Mouse (Mus musculus) heart, embryonic 14.5 days (tissue): ENCODE measurements around the gene Piga. TPM values are rescaled to one million over a fixed set of nuclear protein-coding genes. Genes with fewer than 3 reads are reported as not detected.
A peak's percentile ranks its signal among the peaks of the same experiment; 100 is the strongest.

ENCODE experiments used
- ATAC-seq: fragments of 200-750 bp; cut with Nextera tagmentation; 2 replicates; pipeline ENCODE4 v1.8.0; 2017; ENCODE audit warnings: low read depth, moderate TSS enrichment; ENCODE audit not compliant: insufficient number of reproducible peaks, insufficient read depth, low FRiP score
- H3K27ac ChIP-seq, 2 experiments: fragments of 200-500 bp in 1 of 2; fragments of 300-500 bp in 1 of 2; sonication (generic) in 1 of 2; replicated peaks in 1 of 2; 2 replicates each; pipeline ENCODE4 v1.5.1; 2012 to 2014; ENCODE audit warnings: low read depth in 2 of 2, low read length in 2 of 2, control low read depth in 1 of 2, mild to moderate bottlenecking in 1 of 2, mixed read lengths in 1 of 2; ENCODE audit not compliant: control insufficient read depth in 1 of 2, insufficient read depth in 1 of 2
- H3K27me3 ChIP-seq: fragments of 300-500 bp; sonication (generic); 2 replicates; pipeline ENCODE4 v1.6.1; 2014; ENCODE audit warnings: mild to moderate bottlenecking, low read length, control low read depth; ENCODE audit not compliant: control insufficient read depth, insufficient read depth
- H3K36me3 ChIP-seq: fragments of 300-500 bp; sonication (generic); 2 replicates; pipeline ENCODE4 v1.6.1; 2014; ENCODE audit warnings: mild to moderate bottlenecking, control low read depth, low read length, mixed read lengths; ENCODE audit not compliant: control insufficient read depth, insufficient read depth
- H3K4me1 ChIP-seq, 2 experiments: fragments of 200-500 bp in 1 of 2; fragments of 300-500 bp in 1 of 2; sonication (generic) in 1 of 2; 2 replicates each; pipeline ENCODE4 v1.6.1; 2012 to 2014; ENCODE audit warnings: low read length in 2 of 2, control low read depth in 1 of 2, mixed read lengths in 1 of 2; ENCODE audit not compliant: control insufficient read depth in 2 of 2, insufficient read depth in 2 of 2
- H3K4me2 ChIP-seq: fragments of 300-500 bp; sonication (generic); 2 replicates; pipeline ENCODE4 v1.6.1; 2014; ENCODE audit warnings: mild to moderate bottlenecking, low read length
- H3K4me3 ChIP-seq, 2 experiments: fragments of 200-500 bp in 1 of 2; fragments of 300-500 bp in 1 of 2; sonication (generic) in 1 of 2; 2 replicates each; pipeline ENCODE4 v1.5.1; 2012 to 2014; ENCODE audit warnings: low read length in 2 of 2, mild to moderate bottlenecking in 2 of 2, control low read depth in 1 of 2, low read depth in 1 of 2, moderate library complexity in 1 of 2; ENCODE audit not compliant: control insufficient read depth in 1 of 2, insufficient read depth in 1 of 2
- H3K9ac ChIP-seq: fragments of 300-500 bp; sonication (generic); 2 replicates; pipeline ENCODE4 v1.6.1; 2014; ENCODE audit warnings: mild to moderate bottlenecking, low read length
- H3K9me3 ChIP-seq: fragments of 300-500 bp; sonication (generic); 2 replicates; pipeline ENCODE4 v1.6.1; 2016; ENCODE audit warnings: low read length, control low read depth; ENCODE audit not compliant: control insufficient read depth
- WGBS: fragments of 180-500 bp; shearing (Covaris S2); extraction: QIAGEN DNeasy Blood & Tissue Kit; methylation state at CpG from one replicate; pipeline ENCODE4 v1.1.7; 2014; 5-methylcytosine and 5-hydroxymethylcytosine counted together
- polyA plus RNA-seq: library from polyadenylated mRNA; unstranded; fragments of >200 nt; fragmentation: Nextera tagmentation; extraction: Ambion mirVana; gene quantifications from 2 replicates; pipeline ENCODE4 v1.2.1, GENCODE M21; 2014

Piga gene
- polyA plus RNA-seq, 1 experiment from 2014 or later, result 7.9 TPM

DNA sequence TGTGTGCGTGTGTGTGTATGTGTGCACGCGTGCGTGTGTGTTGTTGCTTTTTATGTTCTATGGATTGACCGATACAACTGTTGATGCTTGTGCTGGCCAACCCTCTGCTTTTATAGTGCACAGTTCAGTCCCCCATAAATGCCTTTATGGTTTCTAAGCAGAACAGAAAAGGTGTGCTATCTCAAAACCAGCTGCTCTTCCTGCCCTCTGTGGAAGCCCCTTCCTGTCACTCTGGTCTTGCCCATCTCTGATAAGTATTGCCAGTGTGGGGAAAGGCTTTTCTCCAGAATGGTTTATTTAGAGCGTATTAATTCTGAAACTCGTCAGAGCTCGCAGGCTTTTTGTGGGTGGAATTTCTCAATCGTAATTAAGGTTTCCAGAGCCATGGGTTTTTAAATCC lies 13.1 kb downstream of the Piga start:
- no peaks in the 10 kb centered on the region for H3K27me3 ChIP-seq
- H3K4me2 ChIP-seq, result no peak overlapping the region
- H3K27ac ChIP-seq, result no peak overlapping the region
- 95% methylated on average over 9 of the region's 9 CpGs for WGBS
- peaks cover 36% of the 10 kb centered on the region for H3K36me3 ChIP-seq
- no peaks in the 10 kb centered on the region for H3K9me3 ChIP-seq
- no peak overlapping the region for H3K9ac ChIP-seq
- H3K4me1 ChIP-seq, result peaks cover 0 to 2% of the 10 kb centered on the region in 2 experiments; a peak in 1 of 4 replicates
- ATAC-seq, result no peak
- no peak overlapping the region for H3K4me3 ChIP-seq

DNA sequence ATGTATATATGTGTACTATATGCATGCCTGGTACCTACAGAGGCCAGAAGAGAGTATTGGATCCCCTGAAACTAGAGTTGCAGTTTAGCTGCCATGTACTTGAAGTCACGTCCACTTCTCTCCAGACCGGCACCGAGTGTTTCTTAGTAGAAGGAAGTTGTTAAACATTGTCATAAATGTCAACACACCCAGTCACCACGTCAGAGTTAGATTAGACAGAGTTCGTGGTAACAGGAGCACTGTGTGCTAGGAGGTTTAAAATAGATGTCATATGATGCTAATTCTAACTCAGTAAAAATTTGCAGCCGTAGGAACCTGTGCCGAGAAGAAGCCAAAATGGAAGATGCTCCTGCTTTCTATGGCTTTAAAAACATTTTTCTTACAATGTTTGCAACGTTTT lies 17.1 kb downstream of the Piga start, which contains the start of gene Asb11:
Gene Asb11, plus strand, starts transcription at position 286 of the 400 bp plus-strand sequence.
- H3K36me3 ChIP-seq, result peaks cover 10% of the 10 kb centered on the region
- ATAC-seq, result peak; percentile 64; the same call in 1 of the 2 replicates
- H3K9me3 ChIP-seq, result no peaks in the 10 kb centered on the region
- peaks cover 3 to 4% of the 10 kb centered on the region in 2 experiments; a peak in 2 of 4 replicates for H3K4me1 ChIP-seq
- 47% methylated on average over 8 of the region's 8 CpGs for WGBS
- peak within 1 kb of the TSS; percentile 54 for H3K4me2 ChIP-seq
- H3K27ac ChIP-seq, result peak within 1 kb of the TSS; percentile 49 to 75; a peak in 3 of 4 replicates
- H3K27me3 ChIP-seq, result no peaks in the 10 kb centered on the region
- peak within 1 kb of the TSS in 1 of 2 experiments; percentile 32; a peak in 2 of 4 replicates for H3K4me3 ChIP-seq
- peak within 1 kb of the TSS; percentile 64 for H3K9ac ChIP-seq

DNA sequence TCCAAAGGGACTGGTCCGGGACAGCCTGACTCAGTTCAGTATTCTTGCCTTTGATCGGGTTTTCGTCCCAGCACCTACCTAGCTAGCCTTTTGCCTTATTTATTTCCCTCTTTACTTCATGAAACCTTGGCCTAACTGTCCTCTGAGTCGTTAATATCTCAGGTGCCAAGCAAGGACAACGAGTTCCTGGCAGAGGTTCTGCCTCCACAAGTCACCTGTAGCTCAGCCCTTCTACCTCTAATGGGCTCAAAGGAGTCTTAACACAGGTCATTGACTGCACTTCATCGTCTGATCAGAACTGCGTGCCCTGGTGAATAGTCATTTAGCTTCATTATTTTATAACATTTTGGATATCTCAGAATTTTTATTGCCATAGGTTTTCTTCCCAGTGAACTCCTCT lies 19.9 kb downstream of the Piga start:
- Histone ChIP-seq H3K4me2 (peak overlapping the region; percentile 54), H3K9ac (peak overlapping the region; percentile 25; the same call in 1 of the 2 replicates), H3K4me1 (peaks cover 3 to 7% of the 10 kb centered on the region in 2 experiments; a peak in 2 of 4 replicates), H3K27me3 (no peaks in the 10 kb centered on the region), H3K27ac (peak overlapping the region; percentile 53 to 86; a peak in 2 of 4 replicates), H3K4me3 (no peak overlapping the region), H3K36me3 (no peaks in the 10 kb centered on the region), H3K9me3 (no peaks in the 10 kb centered on the region)
- ATAC-seq, result no peak
- WGBS, result 74% methylated on average over 7 of the region's 7 CpGs

DNA sequence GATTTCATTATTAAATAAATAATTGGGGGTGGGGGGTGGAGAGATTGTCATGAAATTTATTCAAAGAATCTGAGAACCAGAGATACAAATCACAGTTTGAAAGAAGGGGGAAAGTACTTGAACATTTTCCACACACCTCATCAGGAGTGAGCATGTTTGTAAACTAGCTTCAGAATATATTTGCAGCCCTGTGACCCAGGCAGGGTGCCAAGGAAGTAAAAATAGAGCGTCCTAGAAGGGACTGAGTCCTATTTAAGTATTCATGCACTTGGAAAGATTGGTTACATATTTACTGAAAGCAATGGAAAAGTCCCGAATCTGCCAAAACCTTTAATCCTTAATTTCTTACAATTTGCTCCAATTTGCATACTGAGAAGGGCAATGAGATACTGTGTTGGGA lies 20.6 kb downstream of the Piga start:
- H3K9ac ChIP-seq, result 0 out of 2 replicates have a peak overlapping the region, but pooled peaks have one; percentile 26
- H3K27ac ChIP-seq, result peak overlapping the region; percentile 81 to 86
- WGBS, result 41% methylated on average over 2 of the region's 2 CpGs
- H3K4me2 ChIP-seq, result peak overlapping the region; percentile 54
- peak; percentile 77; the same call in 1 of the 2 replicates for ATAC-seq
- no peaks in the 10 kb centered on the region for H3K27me3 ChIP-seq
- no peaks in the 10 kb centered on the region for H3K36me3 ChIP-seq
- H3K9me3 ChIP-seq, result no peaks in the 10 kb centered on the region
- no peak overlapping the region for H3K4me3 ChIP-seq
- peaks cover 3 to 7% of the 10 kb centered on the region in 2 experiments; a peak in 2 of 4 replicates for H3K4me1 ChIP-seq

DNA sequence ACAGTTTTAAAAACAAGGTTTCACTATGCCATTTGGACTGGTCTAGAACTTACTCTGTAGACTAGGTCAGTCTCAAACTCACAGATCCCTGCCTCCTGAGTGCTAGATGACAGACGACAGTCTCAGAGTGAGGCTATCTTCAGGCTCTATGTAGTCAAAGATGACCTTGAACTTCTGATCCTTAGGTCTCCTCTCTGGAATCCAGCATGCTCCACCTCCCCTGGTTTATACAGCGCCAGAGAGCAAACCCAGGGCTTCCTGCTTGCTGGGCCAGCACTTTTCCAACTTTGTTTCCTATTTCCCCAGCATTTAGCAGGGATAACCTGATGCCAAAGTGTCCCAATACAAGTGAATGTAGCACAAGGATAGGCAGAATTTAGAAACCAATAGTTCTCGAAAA lies 21.1 kb downstream of the Piga start:
- Histone ChIP-seq H3K9me3 (no peaks in the 10 kb centered on the region), H3K27ac (peak overlapping the region; percentile 81 to 86), H3K9ac (no peak overlapping the region), H3K4me2 (peak overlapping the region; percentile 50), H3K27me3 (no peaks in the 10 kb centered on the region), H3K4me3 (no peak overlapping the region), H3K36me3 (no peaks in the 10 kb centered on the region), H3K4me1 (peaks cover 3 to 7% of the 10 kb centered on the region in 2 experiments; a peak in 2 of 4 replicates)
- WGBS, result 52% methylated on average over 3 of the region's 3 CpGs
- no peak for ATAC-seq

DNA sequence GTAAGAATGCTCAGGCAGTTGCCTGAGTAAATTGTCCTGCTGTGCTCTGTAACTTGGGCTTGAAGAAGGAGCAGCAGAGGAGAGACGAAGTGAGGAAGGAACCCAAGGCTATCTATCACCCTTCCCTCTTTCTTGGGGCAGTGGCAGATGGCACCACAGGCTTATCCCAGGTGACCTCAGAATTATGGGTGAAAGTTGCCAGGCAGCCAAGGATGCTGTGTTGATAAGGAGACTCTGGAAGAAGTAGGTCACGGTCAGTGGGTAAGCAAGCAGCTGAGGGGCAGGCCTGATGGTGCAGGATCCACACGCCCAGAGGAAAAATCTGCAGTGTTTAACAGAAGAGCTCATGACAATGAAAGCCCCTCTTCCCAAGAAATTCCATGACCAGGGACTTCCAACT lies 21.7 kb downstream of the Piga start:
- no peak for ATAC-seq
- WGBS, result 60% methylated on average over 3 of the region's 3 CpGs
- no peak overlapping the region for H3K4me2 ChIP-seq
- peak overlapping the region in 1 of 2 experiments; percentile 86; a peak in 2 of 4 replicates for H3K27ac ChIP-seq
- peaks cover 3 to 6% of the 10 kb centered on the region in 2 experiments; a peak in 2 of 4 replicates for H3K4me1 ChIP-seq
- no peak overlapping the region for H3K9ac ChIP-seq
- H3K36me3 ChIP-seq, result no peaks in the 10 kb centered on the region
- H3K4me3 ChIP-seq, result no peak overlapping the region
- no peaks in the 10 kb centered on the region for H3K9me3 ChIP-seq
- no peaks in the 10 kb centered on the region for H3K27me3 ChIP-seq

DNA sequence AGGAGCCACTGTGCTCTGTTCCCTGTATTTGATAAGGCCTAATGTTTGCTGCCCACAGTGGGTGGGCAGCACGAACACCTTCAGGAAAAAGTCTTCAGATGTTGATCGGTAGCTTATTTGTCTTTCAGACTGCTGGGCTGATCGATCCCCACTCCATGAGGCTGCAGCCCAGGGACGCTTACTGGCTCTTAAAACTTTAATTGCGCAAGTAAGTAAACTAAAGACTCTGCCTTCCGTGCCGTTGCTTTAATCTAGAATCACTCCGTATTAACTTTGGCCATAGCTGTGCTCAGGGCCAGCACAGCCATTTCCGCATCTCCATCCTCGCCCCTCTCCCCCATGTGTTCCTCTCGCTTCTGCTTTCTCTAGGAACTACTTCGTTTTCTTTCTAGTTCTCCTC lies 26.0 kb downstream of the Piga start:
- Histone ChIP-seq H3K27ac (no peak overlapping the region), H3K4me3 (no peak overlapping the region), H3K4me2 (no peak overlapping the region), H3K9me3 (no peaks in the 10 kb centered on the region), H3K4me1 (peaks cover 3 to 6% of the 10 kb centered on the region in 2 experiments; a peak in 2 of 4 replicates), H3K9ac (no peak overlapping the region), H3K27me3 (no peaks in the 10 kb centered on the region), H3K36me3 (no peaks in the 10 kb centered on the region)
- no peak for ATAC-seq
- 80% methylated on average over 12 of the region's 12 CpGs for WGBS

DNA sequence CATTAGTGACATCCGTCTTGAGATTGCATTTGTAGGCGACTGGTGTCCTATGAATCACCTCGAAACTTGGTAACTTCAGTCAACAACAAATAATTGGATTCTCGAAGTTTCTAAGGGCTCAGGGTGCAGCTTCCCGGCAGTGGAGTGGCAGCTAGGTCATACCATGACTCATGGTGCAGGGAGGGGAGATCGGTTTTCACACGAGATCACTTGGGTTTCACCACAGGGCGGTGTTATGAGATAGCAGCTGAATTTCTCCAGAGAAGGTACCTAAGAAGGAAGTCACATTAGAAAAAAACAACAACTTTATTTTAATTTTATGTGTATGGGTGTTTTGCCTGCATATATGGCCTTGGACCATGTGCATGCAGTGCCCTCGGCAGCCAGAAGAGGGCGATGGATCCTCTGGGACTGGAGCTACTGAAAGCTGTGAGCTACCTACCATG lies 26.5 kb downstream of the Piga start:
- no peak overlapping the region for H3K27ac ChIP-seq
- peaks cover 1 to 6% of the 10 kb centered on the region in 2 experiments; a peak in 2 of 4 replicates for H3K4me1 ChIP-seq
- no peak overlapping the region for H3K4me2 ChIP-seq
- whole genome bisulfite sequencing, result 70% methylated on average over 10 of the region's 10 CpGs
- no peak overlapping the region for H3K4me3 ChIP-seq
- ATAC-seq, result no peak
- no peak overlapping the region for H3K9ac ChIP-seq
- no peaks in the 10 kb centered on the region for H3K27me3 ChIP-seq
- no peaks in the 10 kb centered on the region for H3K36me3 ChIP-seq
- H3K9me3 ChIP-seq, result no peaks in the 10 kb centered on the region
